Mouse (Mus musculus) gonadal fat pad, adult 2 months (tissue): ENCODE measurements at regions not wholly inside any gene's neighbourhood (a gene's known extent, or its start where the extent isn't known, plus 50 kb on each side); places are given as distances from the start of the nearest gene placed in this dataset.

Experiments used
- DNase-seq: peaks from one replicate; pipeline ENCODE4 v3.0.0-alpha.2; 2012; ENCODE audit warnings: low read depth

GRCm38 (mm10) chr2:57611599-57611998 is 374.2 kb downstream of the Gpd2 start:
- DNase-seq, result no peak

DNA sequence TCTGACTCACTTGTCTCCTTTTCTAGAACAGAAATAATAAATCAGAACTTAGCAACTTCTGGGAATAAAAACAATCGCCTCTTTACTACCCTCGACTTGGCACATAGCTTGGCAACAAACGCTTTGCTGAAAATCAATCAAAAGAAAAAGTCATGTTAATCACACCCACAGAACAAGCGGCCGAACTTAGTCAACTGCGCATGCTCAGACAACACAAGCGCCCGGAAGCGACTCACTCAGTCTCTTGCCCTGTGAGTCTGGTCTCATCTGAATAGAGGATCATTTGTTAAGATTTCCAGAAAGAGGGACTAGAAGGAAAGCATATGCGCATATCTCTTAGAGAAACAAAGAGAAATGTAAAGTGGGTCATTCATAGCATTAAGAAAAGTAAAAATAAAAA is 375.8 kb downstream of the Gpd2 start:
- no peak for DNase-seq

DNA sequence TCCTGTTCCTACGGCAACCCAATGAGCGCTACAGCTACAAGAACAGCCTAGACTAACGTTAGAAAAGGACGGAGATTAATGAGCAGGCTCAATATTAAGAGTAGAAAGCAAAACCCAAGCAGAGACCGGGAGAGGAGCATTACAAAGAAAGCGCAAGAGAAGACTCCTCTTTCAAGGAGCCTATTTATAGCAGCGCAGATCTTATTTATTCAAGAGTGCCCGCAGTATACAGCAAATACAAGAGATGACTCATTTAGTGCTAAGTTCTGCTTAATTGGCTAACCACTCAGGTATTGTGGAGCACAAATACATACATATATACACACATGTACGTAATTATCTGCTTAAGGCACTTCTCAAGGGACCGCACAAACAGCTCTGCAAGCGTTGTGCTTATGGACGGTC is 377.2 kb downstream of the Gpd2 start:
- DNase-seq, result no peak

- DNase-seq, result no peak
Measured at GRCm38 (mm10) chr2:57616525-57617225, 379.2 kb downstream of the Gpd2 start.

DNA sequence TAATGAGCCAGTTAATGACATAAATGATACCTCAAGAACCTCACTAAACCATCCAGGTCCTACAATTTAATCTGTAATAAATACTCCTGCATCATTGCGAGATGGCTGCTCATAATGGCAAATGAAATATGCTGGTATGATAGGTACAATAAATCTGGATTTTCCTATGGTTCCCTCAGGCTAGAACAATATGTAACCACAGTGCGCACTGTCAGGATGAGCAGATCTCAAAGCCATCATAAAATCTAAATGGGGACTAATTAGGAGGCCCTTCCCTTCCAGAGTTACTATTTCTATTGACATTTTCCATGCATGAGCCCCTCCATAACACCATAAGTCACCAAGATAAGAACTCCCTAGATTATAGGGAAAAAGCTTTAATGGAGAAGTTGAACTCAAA is 379.8 kb downstream of the Gpd2 start:
- no peak for DNase-seq

- DNase-seq, result no peak
Measured at GRCm38 (mm10) chr2:57644117-57644516, 353.6 kb upstream of the Galnt5 start.

DNA sequence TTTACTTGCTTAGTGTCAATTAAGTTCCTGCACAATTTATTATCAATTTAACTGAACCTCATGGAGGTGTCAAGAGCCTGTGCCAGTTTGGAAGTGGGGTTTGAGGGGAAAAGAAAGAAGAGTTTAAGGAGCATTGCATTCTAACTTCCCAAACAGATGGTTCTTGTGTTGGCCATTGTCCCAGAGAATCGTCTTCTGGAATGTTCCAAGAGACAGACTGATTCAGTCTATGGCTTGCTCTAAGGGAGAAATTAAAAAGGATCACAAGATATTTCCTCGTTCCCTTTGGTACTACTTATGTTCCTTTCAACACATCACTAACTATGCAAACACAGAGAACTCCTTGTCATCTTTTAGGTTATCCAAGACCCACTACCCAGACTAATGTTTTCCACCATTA is 353.1 kb upstream of the Galnt5 start:
- DNase-seq, result no peak

GRCm38 (mm10) chr2:57649002-57649401 is 348.7 kb upstream of the Galnt5 start:
- DNase-seq, result no peak

- no peak for DNase-seq
Measured at GRCm38 (mm10) chr2:57657409-57657808, 340.3 kb upstream of the Galnt5 start.

DNA sequence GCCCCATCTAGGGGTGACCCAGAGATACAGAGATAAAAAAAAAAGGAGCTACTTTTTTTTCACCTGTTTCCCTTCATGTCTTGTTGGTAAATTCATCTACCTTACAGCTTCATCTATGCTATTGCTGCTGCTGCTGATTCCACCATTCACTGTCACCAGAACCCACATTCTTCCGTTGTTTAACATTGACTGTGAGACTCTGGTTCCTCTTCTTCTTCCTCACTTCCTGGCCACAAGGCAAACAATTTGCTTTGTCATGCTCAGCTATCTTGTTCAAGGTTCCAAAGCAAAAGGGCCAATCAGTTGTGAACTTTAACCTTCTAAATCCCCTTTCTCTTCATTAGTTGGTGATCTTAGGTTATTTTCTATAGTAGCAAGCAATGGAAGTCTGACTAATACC is 335.8 kb upstream of the Galnt5 start:
- no peak for DNase-seq

DNA sequence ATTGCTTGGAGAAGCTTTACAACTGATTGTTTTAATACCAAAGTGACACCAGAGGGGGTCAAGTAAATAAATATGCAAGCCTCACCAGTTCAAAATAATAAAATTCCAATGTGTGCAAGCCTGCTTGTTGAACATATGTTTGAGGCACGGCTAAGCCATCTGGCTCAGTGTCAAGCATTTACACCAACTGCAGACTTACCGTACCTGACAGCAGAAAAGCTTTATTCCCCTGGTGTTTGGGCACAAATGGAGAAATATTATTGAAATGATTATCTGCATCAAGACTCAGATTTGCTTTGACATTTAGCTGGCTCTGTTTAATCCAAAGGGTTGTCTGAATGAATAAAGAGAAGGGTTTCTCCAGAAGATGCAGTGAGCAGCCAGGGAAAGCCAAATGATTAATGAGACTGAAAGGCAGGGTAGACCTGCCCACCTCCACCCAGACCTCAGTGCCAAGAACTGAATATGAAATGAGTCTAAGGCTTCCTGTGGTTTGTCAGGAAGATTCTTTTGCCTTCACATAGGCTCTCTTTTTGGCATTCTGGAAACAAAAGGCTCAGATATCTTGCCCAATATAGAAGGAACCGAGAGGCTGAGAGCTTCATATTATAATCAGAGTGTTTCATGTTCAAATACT is 325.6 kb upstream of the Galnt5 start:
- no peak for DNase-seq

GRCm38 (mm10) chr2:57689877-57690276 is 307.8 kb upstream of the Galnt5 start:
- no peak for DNase-seq

DNA sequence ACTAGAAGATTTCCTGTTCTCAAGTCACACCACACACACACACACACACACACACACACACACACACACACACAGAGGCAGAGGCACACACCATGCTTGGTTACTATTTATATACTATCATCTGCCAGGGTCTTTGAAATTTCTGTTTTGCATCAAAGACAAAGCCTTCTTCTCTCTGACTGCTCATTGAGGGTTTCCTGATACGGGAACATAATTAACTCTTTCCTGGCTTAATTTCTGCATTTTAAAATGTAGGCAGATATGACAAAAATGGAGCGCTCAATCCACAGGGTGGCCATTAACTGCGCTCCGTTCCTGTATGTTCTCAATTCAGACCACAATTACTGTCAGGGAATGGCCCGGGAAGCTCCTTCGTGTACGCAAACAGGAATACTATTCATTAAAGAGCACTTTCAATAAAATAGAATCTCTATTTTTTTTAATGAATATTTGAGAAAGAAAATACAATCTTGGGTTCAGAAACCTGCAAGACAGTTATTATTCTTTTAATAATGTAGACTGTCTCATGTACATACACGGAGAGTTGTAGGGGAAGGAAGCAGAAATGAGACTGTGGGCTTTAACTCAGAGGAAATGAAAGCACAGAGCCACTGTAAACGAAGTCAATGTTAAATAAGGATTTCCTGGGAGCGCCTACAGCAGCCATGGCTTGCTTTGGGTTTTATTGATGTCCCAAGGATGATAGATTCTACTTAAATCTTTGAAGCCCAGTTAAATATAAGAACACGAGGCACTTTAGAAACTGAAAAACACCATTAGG is 300.5 kb upstream of the Galnt5 start:
- DNase-seq, result no peak

- peak; percentile 16 for DNase-seq
Measured at GRCm38 (mm10) chr2:57698659-57699061, 299.0 kb upstream of the Galnt5 start.

DNA sequence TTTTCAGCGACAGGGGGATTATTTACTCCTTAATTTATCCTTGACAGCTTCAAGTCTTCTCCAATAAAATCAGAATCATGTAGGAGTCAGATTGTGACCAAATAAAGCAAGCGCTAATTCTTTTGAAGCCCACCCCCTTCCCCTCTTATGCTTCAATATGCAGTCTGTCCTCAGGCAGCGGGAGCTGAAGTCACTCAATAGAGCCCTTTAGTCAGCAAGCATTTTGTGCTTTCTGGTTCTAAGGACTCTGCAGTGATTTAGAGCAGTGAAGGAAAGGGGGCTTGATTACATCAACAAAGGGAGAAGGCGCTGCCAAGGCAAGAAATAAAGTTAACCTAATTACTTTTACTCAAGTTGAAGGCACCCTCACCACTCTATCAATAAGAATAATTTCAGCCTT is 298.5 kb upstream of the Galnt5 start:
- DNase-seq, result no peak

GRCm38 (mm10) chr2:57716754-57717510 is 280.8 kb upstream of the Galnt5 start:
- no peak for DNase-seq
